Mouse (Mus musculus): ENCODE data around the gene Dbx2.

DNA sequence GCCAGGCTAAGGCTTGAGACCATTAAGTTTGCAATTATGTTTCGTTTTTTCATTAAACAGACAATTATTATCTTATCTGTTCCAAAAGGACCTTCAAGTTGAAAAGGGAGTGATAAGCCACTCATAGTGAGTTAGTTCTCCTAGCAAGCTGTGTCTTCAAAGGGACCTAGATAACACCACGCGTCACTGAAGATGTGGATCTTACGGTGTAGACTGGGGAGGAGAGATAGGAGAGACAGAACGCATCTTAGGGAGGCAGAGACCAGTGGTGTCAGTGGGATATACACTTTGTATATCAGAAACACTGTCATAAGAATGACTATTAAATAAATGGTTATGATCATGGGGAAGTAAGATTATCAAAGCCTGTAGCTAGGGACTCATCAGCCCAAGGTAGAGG is 4.6 kb upstream of the Dbx2 start:
- no peak for TF ChIP-seq CTCF (IDR thresholded peaks at IDR 0.05; ENCODE audit: low read depth)
- TF ChIP-seq EP300 (optimal IDR thresholded peaks at IDR 0.05) = no peak
